Mouse (Mus musculus) lung, embryonic 15.5 days (tissue): ENCODE results near the gene Kif26b. TPM values are rescaled to one million over a fixed set of nuclear protein-coding genes. Genes with fewer than 3 reads are reported as not detected.

Source experiments
- ATAC-seq: fragments of 200-750 bp; cut with Nextera tagmentation; 2 replicates; pipeline ENCODE4 v1.8.0; 2017; ENCODE audit warnings: moderate number of reproducible peaks, borderline replicate concordance; ENCODE audit not compliant: low FRiP score, low TSS enrichment; ENCODE audit errors: extremely low read depth
- H3K27ac ChIP-seq: fragments of 300-500 bp; sonication (generic); 2 replicates; pipeline ENCODE4 v1.5.1; 2015; ENCODE audit warnings: moderate library complexity, mild to moderate bottlenecking, inconsistent platforms
- H3K27me3 ChIP-seq: fragments of 300-500 bp; sonication (generic); 2 replicates; pipeline ENCODE4 v1.6.1; 2015; ENCODE audit warnings: inconsistent platforms
- H3K36me3 ChIP-seq: fragments of 300-500 bp; sonication (generic); 2 replicates; pipeline ENCODE4 v1.6.1; 2015; ENCODE audit warnings: inconsistent platforms
- H3K4me1 ChIP-seq: fragments of 300-500 bp; sonication (generic); 2 replicates; pipeline ENCODE4 v1.6.1; 2015; ENCODE audit warnings: inconsistent platforms
- H3K4me2 ChIP-seq: fragments of 300-500 bp; sonication (generic); 2 replicates; pipeline ENCODE4 v1.6.1; 2015; ENCODE audit warnings: inconsistent platforms, mild to moderate bottlenecking, moderate library complexity
- H3K4me3 ChIP-seq: fragments of 300-500 bp; sonication (generic); 2 replicates; pipeline ENCODE4 v1.5.1; 2015; ENCODE audit warnings: mild to moderate bottlenecking, inconsistent platforms
- H3K9ac ChIP-seq: fragments of 300-500 bp; sonication (generic); 2 replicates; pipeline ENCODE4 v1.6.1; 2015; ENCODE audit warnings: inconsistent platforms
- H3K9me3 ChIP-seq: fragments of 300-500 bp; sonication (generic); 2 replicates; pipeline ENCODE4 v1.6.1; 2016; ENCODE audit warnings: inconsistent platforms
- WGBS: fragments of 180-500 bp; shearing (Covaris S2); methylation state at CpG from one replicate; pipeline ENCODE4 v1.1.7; 2015; 5-methylcytosine and 5-hydroxymethylcytosine counted together
- polyA plus RNA-seq: library from polyadenylated mRNA; unstranded; fragments of >200 nt; fragmentation: Nextera tagmentation; extraction: Ambion mirVana; gene quantifications from 2 replicates; pipeline ENCODE4 v1.2.1, GENCODE M21; 2015

Gene Kif26b
- polyA plus RNA-seq, 1 experiment from 2014 or later, result 1.7 TPM

DNA sequence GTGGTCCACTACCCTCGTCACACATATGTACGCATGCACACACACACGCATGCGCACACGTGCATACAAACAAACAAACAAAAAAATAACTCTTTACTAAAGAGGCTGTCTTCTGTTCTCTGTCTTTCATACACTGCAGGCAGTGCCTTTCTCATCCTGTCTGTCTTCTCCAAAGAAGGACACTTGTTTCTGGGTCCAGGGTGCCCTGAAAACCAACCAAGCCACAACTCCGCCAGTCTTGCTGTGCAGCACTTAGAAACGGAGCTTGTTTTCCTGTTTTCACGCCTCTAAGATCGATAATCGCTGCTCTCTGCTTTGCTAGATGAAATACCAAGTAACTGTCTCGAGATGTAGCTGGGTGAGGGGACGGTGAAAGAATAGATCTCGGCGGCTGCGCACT is 82.6 kb downstream of the Kif26b start:
- Histone ChIP-seq H3K9me3 (no peaks in the 10 kb centered on the region), H3K27ac (no peak overlapping the region), H3K4me1 (0 out of 2 replicates have a peak, but pooled peaks cover 3% of the 10 kb centered on the region), H3K4me2 (no peak overlapping the region), H3K36me3 (no peaks in the 10 kb centered on the region), H3K4me3 (no peak overlapping the region), H3K9ac (no peak overlapping the region), H3K27me3 (no peaks in the 10 kb centered on the region)
- no peak for ATAC-seq
- 79% methylated on average over 15 of the region's 15 CpGs for WGBS

DNA sequence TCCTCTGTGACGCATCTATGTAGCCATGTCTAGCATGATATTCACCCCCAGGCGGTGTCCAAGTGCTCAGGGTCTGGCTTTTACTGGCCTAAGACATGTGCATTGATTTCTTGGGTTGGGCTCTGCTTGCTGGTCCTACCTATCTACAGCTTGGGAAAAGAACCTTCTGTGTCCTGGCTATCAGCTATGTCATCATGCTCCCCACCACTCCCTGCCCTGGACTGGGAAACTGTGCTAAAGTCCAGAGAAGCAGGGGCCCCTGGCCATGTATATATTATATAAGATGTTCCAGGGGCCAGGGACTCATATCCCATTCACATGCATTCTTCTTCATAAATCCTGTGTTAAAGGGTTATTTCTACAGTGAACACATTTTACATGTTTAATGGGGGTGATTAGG is 92.4 kb downstream of the Kif26b start:
- ATAC-seq, result 0 out of 2 replicates have a peak, but pooled peaks have one; percentile 11
- Histone ChIP-seq H3K27ac (no peak overlapping the region), H3K4me3 (no peak overlapping the region), H3K4me2 (no peak overlapping the region), H3K4me1 (no peaks in the 10 kb centered on the region), H3K9ac (no peak overlapping the region), H3K36me3 (no peaks in the 10 kb centered on the region), H3K9me3 (no peaks in the 10 kb centered on the region), H3K27me3 (no peaks in the 10 kb centered on the region)
- WGBS, result 92% methylated on average over 2 of the region's 2 CpGs

DNA sequence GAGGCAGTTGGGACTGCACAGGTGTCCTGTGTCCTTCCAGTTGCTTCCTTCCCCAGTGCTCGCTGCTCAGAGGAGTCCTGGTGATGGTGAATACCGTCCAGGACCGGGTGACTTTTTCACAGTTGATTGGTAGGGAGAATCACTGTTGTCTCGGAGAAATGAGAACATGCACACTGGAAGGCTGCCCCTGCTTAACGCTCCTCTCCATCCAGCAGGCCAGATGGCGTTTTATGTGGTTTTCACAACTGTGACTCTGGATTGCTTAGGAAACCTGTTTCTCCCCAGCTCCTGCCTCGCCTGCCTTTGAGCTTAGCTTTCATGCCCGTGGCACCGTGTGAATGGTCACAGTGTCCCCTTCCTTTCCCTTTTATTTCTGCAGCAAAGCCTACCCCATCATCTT is 95.0 kb downstream of the Kif26b start:
- ATAC-seq, result no peak
- WGBS, result 74% methylated on average over 9 of the region's 9 CpGs
- Histone ChIP-seq H3K4me1 (peaks cover 12% of the 10 kb centered on the region; the same call in 1 of the 2 replicates), H3K9ac (no peak overlapping the region), H3K36me3 (no peaks in the 10 kb centered on the region), H3K27me3 (no peaks in the 10 kb centered on the region), H3K4me3 (no peak overlapping the region), H3K9me3 (no peaks in the 10 kb centered on the region), H3K27ac (no peak overlapping the region), H3K4me2 (no peak overlapping the region)

DNA sequence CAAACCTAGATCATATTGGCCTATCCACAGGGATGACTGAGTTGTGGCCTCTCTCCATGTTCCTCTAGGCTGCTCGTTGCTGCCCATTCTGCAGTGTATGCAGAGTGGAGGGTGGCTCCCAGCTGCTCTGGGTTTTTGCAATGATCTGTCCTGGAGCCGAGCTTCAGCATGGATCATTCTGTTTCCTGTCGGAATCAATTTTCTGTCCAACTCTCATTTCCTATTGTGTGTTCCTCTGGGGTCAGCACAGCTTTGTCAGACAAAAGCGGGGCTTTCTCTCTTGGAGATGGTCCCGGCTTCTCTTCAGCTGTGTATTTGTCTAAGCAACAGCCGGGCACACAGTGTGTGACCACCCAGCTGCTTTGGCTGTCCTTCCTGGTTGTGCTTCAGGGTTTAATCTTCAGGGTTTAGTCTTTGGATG is 98.0 kb downstream of the Kif26b start:
- Histone ChIP-seq H3K4me1 (peaks cover 12% of the 10 kb centered on the region; the same call in 1 of the 2 replicates), H3K36me3 (no peaks in the 10 kb centered on the region), H3K27ac (no peak overlapping the region), H3K4me2 (no peak overlapping the region), H3K9ac (no peak overlapping the region), H3K4me3 (no peak overlapping the region), H3K9me3 (no peaks in the 10 kb centered on the region), H3K27me3 (no peaks in the 10 kb centered on the region)
- peak; percentile 55 for ATAC-seq
- 36% methylated on average over 6 of the region's 6 CpGs for WGBS

DNA sequence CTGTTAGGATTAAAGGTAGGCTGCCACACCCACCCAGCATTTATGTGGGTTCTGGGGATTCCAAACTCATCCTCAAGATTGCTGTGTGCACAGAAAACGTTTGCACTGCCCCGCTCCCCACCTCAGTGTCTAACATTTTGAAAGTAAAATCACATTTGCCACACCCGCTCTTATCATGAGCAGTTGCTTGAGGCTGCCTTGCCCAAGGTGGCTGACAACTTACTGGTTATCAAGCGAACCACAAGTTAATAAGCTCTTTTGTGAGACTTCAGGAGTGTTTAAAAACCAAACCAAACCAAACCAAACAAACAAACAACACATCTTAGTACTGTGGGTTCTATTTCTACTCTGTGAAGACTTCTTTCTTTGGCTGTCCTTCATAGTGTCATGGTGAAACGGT is 101.1 kb downstream of the Kif26b start:
- H3K27me3 ChIP-seq, result 0 out of 2 replicates have a peak, but pooled peaks cover 6% of the 10 kb centered on the region

DNA sequence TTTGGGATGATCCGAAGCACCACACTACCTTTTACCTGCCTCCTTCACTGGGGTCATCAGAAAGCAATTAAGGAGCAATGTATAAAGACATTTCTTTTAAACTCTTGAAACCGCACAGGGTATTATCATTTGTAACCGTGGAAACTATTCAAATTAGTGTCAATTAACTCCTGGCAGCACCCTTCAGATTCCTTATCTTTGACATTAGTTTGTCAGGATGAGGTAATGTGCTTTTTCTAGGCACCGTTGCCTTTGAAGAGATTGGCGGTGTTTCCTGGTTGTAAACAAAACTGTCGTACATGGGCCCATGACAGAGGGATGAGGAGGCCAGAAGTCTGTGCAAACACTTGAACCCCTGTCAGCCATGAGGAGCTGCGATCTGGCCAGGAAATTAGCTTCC is 102.9 kb downstream of the Kif26b start:
- ATAC-seq, result no peak
- no peak overlapping the region for H3K4me2 ChIP-seq
- WGBS, result 16% methylated on average over 7 of the region's 7 CpGs
- H3K36me3 ChIP-seq, result no peaks in the 10 kb centered on the region
- H3K27me3 ChIP-seq, result 0 out of 2 replicates have a peak, but pooled peaks cover 6% of the 10 kb centered on the region
- peaks cover 17% of the 10 kb centered on the region; the same call in 1 of the 2 replicates for H3K4me1 ChIP-seq
- no peak overlapping the region for H3K4me3 ChIP-seq
- no peak overlapping the region for H3K9ac ChIP-seq
- H3K9me3 ChIP-seq, result no peaks in the 10 kb centered on the region
- H3K27ac ChIP-seq, result no peak overlapping the region

More for the DNA sequence above, 101.1 kb downstream of the Kif26b start:
- no peak overlapping the region for H3K4me3 ChIP-seq
- ATAC-seq, result no peak
- no peak overlapping the region for H3K27ac ChIP-seq
- no peak overlapping the region for H3K4me2 ChIP-seq
- 70% methylated on average over 5 of the region's 5 CpGs for WGBS
- no peaks in the 10 kb centered on the region for H3K9me3 ChIP-seq
- H3K4me1 ChIP-seq, result peaks cover 21% of the 10 kb centered on the region; the same call in 1 of the 2 replicates
- H3K36me3 ChIP-seq, result no peaks in the 10 kb centered on the region
- H3K9ac ChIP-seq, result no peak overlapping the region

DNA sequence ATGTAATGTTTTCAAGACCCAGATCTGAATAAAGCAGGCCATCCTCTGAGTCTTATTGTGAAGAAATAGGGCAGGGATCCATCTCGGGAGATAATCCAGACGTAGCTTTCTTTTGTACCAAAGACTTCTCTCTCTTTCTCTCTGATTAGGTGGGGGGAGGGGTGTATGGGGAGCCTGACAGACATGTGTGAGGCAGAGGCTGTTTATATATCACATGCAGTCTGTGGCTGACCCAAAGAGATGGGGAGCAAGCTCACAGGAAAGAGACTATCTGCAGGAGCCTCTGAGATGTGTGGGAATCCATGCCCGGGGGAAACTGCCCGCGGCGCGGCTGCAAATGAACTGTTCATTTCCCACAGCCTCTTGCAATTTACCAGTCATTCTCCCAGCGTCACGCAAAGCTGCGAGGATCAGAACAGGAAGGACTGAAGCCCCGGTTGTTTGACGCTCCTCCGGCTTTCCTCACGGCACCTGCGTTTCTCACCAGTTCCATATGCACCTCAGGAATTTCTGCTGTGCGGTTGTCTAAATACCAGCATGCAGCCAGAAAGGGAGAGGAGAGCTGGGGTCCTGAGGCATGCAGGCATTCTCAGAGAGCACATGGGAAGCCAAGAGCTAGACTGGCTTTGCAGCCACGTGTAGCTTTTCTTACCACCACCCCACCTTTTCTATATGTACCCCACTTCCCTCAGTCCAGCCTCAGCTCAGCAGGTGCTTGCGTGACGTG is 105.6 kb downstream of the Kif26b start:
- ATAC-seq, result no peak
- Histone ChIP-seq H3K4me3 (no peak overlapping the region), H3K27ac (no peak overlapping the region)

DNA sequence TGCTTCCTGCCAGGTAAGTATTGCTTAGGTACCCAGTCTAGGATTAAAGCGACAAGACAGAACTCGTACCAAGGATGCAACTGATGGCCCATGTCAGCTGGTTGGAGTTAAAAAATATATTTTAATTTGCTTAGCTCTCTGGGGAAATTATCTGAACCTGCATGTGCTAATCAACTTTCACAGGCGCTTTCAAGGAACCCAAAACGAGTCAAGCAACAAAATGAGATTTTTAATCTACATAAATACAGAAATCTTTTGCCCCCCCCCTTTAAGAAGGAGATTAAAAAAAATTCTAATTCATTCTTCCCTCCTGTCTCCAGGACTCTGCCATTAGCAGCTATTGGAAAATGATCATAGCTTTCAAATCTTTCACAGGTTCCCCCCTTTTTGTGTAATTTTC is 106.5 kb downstream of the Kif26b start:
- H3K9ac ChIP-seq, result no peak overlapping the region
- no peak for ATAC-seq
- 0 out of 2 replicates have a peak, but pooled peaks cover 6% of the 10 kb centered on the region for H3K27me3 ChIP-seq
- H3K27ac ChIP-seq, result no peak overlapping the region
- H3K4me2 ChIP-seq, result no peak overlapping the region
- no peak overlapping the region for H3K4me3 ChIP-seq
- 88% methylated on average over 4 of the region's 4 CpGs for WGBS
- peaks cover 9% of the 10 kb centered on the region; the same call in 1 of the 2 replicates for H3K4me1 ChIP-seq
- H3K9me3 ChIP-seq, result no peaks in the 10 kb centered on the region
- no peaks in the 10 kb centered on the region for H3K36me3 ChIP-seq

More for the DNA sequence above, 105.6 kb downstream of the Kif26b start:
- Histone ChIP-seq H3K9me3 (no peaks in the 10 kb centered on the region), H3K27me3 (0 out of 2 replicates have a peak, but pooled peaks cover 6% of the 10 kb centered on the region), H3K4me2 (peak overlapping the region; percentile 5; the same call in 1 of the 2 replicates), H3K36me3 (no peaks in the 10 kb centered on the region), H3K4me1 (peaks cover 9% of the 10 kb centered on the region; the same call in 1 of the 2 replicates), H3K9ac (no peak overlapping the region)
- 31% methylated on average over 19 of the region's 19 CpGs for WGBS

DNA sequence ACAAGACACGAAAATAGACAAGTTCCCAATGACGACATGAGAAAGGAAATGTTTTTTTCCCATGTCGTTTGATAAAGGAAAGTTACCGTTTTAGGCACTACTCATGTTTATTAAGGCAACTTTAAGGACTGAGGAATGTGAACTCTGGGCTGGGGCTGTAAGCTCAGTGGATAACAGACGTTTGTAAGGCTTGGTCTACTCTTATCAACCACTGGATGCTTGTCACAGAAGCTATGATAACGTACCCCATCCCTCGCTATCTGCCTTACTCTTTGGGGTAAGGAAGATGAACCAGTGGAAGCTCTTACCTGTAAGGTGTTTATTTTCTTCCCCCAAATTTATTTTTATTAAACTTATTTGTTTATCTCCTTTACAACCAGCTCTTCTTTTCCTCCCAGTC is 108.4 kb downstream of the Kif26b start:
- H3K9me3 ChIP-seq, result no peaks in the 10 kb centered on the region
- 0 out of 2 replicates have a peak, but pooled peaks cover 6% of the 10 kb centered on the region for H3K27me3 ChIP-seq
- 67% methylated on average over 7 of the region's 7 CpGs for WGBS
- H3K4me3 ChIP-seq, result no peak overlapping the region
- no peak overlapping the region for H3K9ac ChIP-seq
- ATAC-seq, result no peak
- H3K4me2 ChIP-seq, result no peak overlapping the region
- H3K4me1 ChIP-seq, result peaks cover 13% of the 10 kb centered on the region
- no peaks in the 10 kb centered on the region for H3K36me3 ChIP-seq
- H3K27ac ChIP-seq, result no peak overlapping the region

DNA sequence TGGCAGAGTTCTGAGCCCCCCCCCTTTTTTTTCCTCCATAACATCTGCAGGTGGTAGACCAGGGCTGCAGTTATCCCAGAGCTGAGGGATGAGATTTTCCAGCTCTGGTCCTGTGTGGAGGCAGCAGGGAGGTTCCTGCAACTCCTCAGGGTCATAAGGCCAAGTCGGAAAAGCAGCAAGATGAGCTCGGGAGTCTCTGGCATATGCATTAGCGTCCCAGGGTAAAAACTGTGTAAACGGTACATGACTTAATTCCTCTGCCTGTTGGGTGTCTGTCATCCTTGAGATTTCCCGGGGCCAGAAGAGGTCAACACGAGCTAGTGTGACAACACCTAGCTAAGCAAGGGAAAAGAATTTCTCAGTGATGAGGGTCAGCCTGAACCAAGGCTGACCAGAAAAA is 111.0 kb downstream of the Kif26b start:
- H3K9me3 ChIP-seq, result no peaks in the 10 kb centered on the region
- H3K9ac ChIP-seq, result no peak overlapping the region
- 28% methylated on average over 6 of the region's 6 CpGs for WGBS
- H3K4me1 ChIP-seq, result peaks cover 7% of the 10 kb centered on the region; the same call in 1 of the 2 replicates
- no peaks in the 10 kb centered on the region for H3K36me3 ChIP-seq
- no peak overlapping the region for H3K4me3 ChIP-seq
- H3K4me2 ChIP-seq, result no peak overlapping the region
- no peaks in the 10 kb centered on the region for H3K27me3 ChIP-seq
- H3K27ac ChIP-seq, result no peak overlapping the region
- no peak for ATAC-seq

DNA sequence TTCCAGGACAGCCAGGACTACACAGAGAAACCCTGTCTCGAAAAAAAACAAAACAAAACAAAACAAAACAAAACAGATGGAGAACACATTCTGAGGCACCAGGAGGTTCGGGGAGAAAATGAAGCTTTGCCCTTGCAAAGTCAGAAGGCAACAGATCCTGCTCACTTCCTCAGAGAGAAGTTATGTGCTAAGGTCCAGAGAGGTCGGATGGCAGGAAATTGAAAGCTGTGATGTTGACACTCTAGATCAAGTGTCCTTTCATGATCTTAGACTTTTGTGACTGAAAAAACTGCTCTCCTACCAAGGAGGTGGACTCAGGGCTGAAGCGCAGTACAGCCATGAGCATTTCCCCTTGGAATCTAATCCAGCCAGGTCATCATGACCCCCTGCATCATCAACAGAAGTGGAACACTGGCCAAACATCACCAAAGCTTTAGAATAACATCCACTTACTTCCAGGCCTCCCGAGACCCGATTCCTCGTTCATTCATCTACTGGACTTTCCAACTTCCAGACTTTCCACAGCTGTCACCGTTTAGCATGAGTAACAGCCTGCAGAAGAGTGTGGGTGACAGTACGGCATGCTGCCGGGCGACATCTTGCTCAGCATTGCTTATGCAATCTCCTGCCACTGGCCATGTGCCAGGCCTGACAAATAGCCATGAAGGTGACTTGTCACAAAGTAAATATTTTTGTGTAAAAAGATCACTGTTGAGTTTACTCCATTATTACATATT is 112.0 kb downstream of the Kif26b start:
- Histone ChIP-seq H3K4me3 (no peak overlapping the region), H3K27ac (no peak overlapping the region), H3K4me1 (peaks cover 7% of the 10 kb centered on the region; the same call in 1 of the 2 replicates), H3K36me3 (no peaks in the 10 kb centered on the region), H3K9me3 (no peaks in the 10 kb centered on the region), H3K9ac (no peak overlapping the region), H3K27me3 (no peaks in the 10 kb centered on the region), H3K4me2 (no peak overlapping the region)
- peak; percentile 42; the same call in 1 of the 2 replicates for ATAC-seq
- 26% methylated on average over 11 of the region's 11 CpGs for WGBS

DNA sequence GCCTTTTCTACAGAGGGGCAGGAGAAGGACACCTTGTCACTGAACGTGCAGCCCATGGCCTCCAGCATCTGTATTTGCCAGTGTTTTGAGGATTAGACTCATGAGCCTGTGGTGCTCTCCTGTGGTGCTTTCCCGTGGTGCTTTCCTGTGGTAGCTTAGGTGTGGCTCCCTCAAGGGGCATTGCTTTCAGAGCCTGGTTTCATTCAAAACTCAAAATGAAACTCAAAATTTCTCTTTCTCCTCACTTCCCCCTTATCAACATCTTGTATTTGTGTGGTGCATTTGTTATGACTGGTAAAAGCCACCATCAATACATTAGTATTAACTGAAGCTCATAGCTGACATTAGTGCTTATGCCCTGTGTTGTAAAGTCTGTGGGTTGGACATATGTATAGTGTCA is 112.9 kb downstream of the Kif26b start:
- H3K36me3 ChIP-seq, result no peaks in the 10 kb centered on the region

More for the DNA sequence above, 112.9 kb downstream of the Kif26b start:
- 67% methylated on average over 2 of the region's 2 CpGs for WGBS
- Histone ChIP-seq H3K4me3 (no peak overlapping the region), H3K27me3 (no peaks in the 10 kb centered on the region), H3K27ac (no peak overlapping the region), H3K9ac (no peak overlapping the region), H3K4me1 (peaks cover 7% of the 10 kb centered on the region; the same call in 1 of the 2 replicates), H3K9me3 (no peaks in the 10 kb centered on the region), H3K4me2 (no peak overlapping the region)
- ATAC-seq, result no peak
